Mouse (Mus musculus) neural tube, embryonic 12.5 days (tissue): ENCODE data around the gene Tekt3. TPM values are rescaled to one million over a fixed set of nuclear protein-coding genes. Genes with fewer than 3 reads are reported as not detected.

Source experiments
- ATAC-seq: fragments of 200-750 bp; cut with Nextera tagmentation; 2 replicates; pipeline ENCODE4 v1.8.0; 2017; ENCODE audit warnings: low read depth, mild to moderate bottlenecking, moderate TSS enrichment, moderate library complexity; ENCODE audit not compliant: low FRiP score
- H3K27ac ChIP-seq: fragments of 300-500 bp; sonication (generic); 2 replicates; pipeline ENCODE4 v1.5.1; 2016
- H3K27me3 ChIP-seq: fragments of 300-500 bp; sonication (generic); replicated peaks from 2 replicates; pipeline ENCODE4 v1.6.1; 2016; ENCODE audit warnings: mild to moderate bottlenecking
- H3K36me3 ChIP-seq: fragments of 300-500 bp; sonication (generic); 2 replicates; pipeline ENCODE4 v1.6.1; 2016; ENCODE audit warnings: mild to moderate bottlenecking
- H3K4me1 ChIP-seq: fragments of 300-500 bp; sonication (generic); 2 replicates; pipeline ENCODE4 v1.6.1; 2016
- H3K4me2 ChIP-seq: fragments of 300-500 bp; sonication (generic); replicated peaks from 2 replicates; pipeline ENCODE4 v1.6.1; 2016; ENCODE audit warnings: mild to moderate bottlenecking
- H3K4me3 ChIP-seq: fragments of 300-500 bp; sonication (generic); 2 replicates; pipeline ENCODE4 v1.5.1; 2016
- H3K9ac ChIP-seq: fragments of 300-500 bp; sonication (generic); 2 replicates; pipeline ENCODE4 v1.6.1; 2016; ENCODE audit warnings: mild to moderate bottlenecking
- H3K9me3 ChIP-seq: fragments of 300-500 bp; sonication (generic); 2 replicates; pipeline ENCODE4 v1.6.1; 2016; ENCODE audit warnings: mild to moderate bottlenecking
- WGBS: fragments of 180-500 bp; shearing (Covaris S2); methylation state at CpG from one replicate; pipeline ENCODE4 v1.1.7; 2016; 5-methylcytosine and 5-hydroxymethylcytosine counted together
- polyA plus RNA-seq: library from polyadenylated mRNA; unstranded; fragments of >200 nt; fragmentation: Nextera tagmentation; extraction: Ambion mirVana; gene quantifications from 2 replicates; pipeline ENCODE4 v1.2.1, GENCODE M21; 2016

Tekt3 gene
- polyA plus RNA-seq = not detected in 2 replicates

DNA sequence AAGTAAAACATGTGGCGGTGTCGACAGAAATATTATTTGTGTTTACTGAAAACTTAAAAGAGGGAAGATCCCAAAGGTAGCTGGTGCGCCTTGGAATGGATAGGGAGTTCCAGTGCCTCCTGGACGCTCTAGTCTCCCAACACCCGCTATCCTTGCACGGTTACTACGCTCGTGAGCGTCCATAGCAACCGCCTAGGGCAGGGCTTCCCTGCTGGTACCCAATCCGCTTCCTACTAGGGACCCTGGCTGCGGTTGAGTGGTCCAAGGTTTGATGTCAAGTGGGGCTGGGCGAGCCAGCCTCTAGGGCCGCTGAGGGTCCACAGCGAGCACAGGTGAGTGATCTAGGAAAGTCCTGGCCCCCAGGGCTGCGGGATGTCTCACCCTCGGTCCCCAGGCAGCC, at the start of gene Tekt3:
Gene Tekt3, plus strand, starts transcription at position 209 of the 400 bp plus-strand sequence.
- Histone ChIP-seq H3K4me2 (peak within 1 kb of the TSS; percentile 50), H3K27ac (no peak within 1 kb of the TSS), H3K9me3 (no peaks in the 10 kb centered on the region), H3K4me1 (peaks cover 4% of the 10 kb centered on the region; the same call in 1 of the 2 replicates), H3K9ac (no peak within 1 kb of the TSS), H3K4me3 (no peak within 1 kb of the TSS), H3K36me3 (no peaks in the 10 kb centered on the region), H3K27me3 (no peaks in the 10 kb centered on the region)
- 0 out of 2 replicates have a peak, but pooled peaks have one; percentile 61 for ATAC-seq
- 11% methylated on average over 17 of the region's 17 CpGs for WGBS

GRCm38 (mm10) chr11:63017327-63018082, 43.9 kb upstream of the Tekt3 start:
- WGBS = 62% methylated on average over 6 of the region's 6 CpGs
- H3K4me1 ChIP-seq = 0 out of 2 replicates have a peak, but pooled peaks cover 3% of the 10 kb centered on the region
- H3K4me3 ChIP-seq = no peak overlapping the region
- no peak for ATAC-seq
- H3K4me2 ChIP-seq = no peak overlapping the region
- no peak overlapping the region for H3K27ac ChIP-seq
- no peaks in the 10 kb centered on the region for H3K36me3 ChIP-seq
- no peaks in the 10 kb centered on the region for H3K27me3 ChIP-seq
- H3K9ac ChIP-seq = no peak overlapping the region
- no peaks in the 10 kb centered on the region for H3K9me3 ChIP-seq

DNA sequence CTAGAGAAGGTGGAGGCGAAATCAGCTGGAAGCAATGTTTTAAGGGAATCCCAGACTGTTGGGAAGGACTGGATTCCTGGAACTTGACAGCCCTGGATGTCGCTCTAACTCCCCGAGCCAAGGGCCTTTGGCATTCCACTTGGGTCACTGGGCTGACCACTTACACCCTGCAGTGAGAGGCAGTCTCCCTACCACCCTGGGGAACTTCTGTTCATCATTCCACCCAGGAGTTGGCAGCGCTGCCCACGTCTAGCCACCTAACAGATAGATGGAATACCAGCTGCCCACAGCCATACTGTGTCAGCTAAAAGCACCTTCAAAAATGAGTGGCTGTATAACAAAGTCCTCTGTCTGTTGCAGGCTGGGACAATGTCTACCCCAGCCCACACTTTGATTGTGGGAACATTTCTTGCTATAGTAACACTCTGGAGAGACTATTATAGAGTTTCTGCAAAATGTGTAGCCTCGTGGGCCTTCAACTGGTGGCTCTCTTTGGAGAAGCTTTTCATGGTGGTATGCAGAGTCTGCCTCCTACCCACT, 43.3 kb upstream of the Tekt3 start:
- H3K27ac ChIP-seq = no peak overlapping the region
- WGBS = 81% methylated on average over 6 of the region's 6 CpGs
- H3K4me3 ChIP-seq = no peak overlapping the region
- H3K4me1 ChIP-seq = 0 out of 2 replicates have a peak, but pooled peaks cover 3% of the 10 kb centered on the region
- ATAC-seq = no peak
- H3K9me3 ChIP-seq = no peaks in the 10 kb centered on the region
- H3K27me3 ChIP-seq = no peaks in the 10 kb centered on the region
- no peak overlapping the region for H3K4me2 ChIP-seq
- no peaks in the 10 kb centered on the region for H3K36me3 ChIP-seq
- H3K9ac ChIP-seq = no peak overlapping the region

- Histone ChIP-seq H3K27me3 (no peaks in the 10 kb centered on the region), H3K27ac (no peak overlapping the region), H3K4me2 (no peak overlapping the region), H3K4me3 (no peak overlapping the region), H3K9ac (no peak overlapping the region), H3K4me1 (0 out of 2 replicates have a peak, but pooled peaks cover 3% of the 10 kb centered on the region), H3K9me3 (no peaks in the 10 kb centered on the region), H3K36me3 (no peaks in the 10 kb centered on the region)
- no peak for ATAC-seq
These were observed 40.8 kb upstream of the Tekt3 start for GRCm38 (mm10) chr11:63020633-63021032.

DNA sequence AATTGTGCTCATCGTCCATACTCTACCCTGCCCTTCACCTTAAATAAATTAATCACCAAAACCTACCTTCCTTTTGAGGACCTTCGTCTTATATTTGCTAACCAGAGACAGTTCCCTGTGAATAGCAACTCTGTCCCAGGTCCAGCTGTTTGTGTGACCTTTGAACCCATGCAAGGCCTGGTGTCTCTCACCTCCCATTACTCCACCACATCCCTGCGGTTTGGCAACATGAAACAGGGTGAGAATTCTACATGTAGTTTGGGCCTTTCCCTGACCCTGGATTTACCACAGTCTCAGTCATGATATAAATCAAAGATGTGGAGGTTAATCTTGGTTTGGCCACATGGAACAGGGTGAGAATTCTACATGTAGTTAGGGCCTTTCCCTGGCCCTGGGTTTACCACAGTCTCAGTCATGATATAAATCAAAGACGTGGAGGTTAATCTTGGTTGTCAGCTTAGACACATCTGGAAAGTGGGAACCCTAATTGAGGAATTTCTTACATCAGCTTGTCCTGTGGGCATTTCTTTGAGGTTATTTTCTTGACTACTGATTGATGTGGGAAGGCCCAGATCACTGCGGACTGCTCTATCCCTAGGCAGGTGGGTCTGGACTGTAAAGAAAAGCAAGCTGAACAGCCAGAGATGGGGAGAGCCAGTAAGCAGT, 40.2 kb upstream of the Tekt3 start:
- WGBS = 73% methylated on average over 5 of the region's 5 CpGs
- Histone ChIP-seq H3K9ac (no peak overlapping the region), H3K9me3 (no peaks in the 10 kb centered on the region), H3K27ac (no peak overlapping the region), H3K4me3 (no peak overlapping the region), H3K4me2 (no peak overlapping the region), H3K36me3 (no peaks in the 10 kb centered on the region), H3K27me3 (no peaks in the 10 kb centered on the region), H3K4me1 (0 out of 2 replicates have a peak, but pooled peaks cover 3% of the 10 kb centered on the region)
- ATAC-seq = no peak

DNA sequence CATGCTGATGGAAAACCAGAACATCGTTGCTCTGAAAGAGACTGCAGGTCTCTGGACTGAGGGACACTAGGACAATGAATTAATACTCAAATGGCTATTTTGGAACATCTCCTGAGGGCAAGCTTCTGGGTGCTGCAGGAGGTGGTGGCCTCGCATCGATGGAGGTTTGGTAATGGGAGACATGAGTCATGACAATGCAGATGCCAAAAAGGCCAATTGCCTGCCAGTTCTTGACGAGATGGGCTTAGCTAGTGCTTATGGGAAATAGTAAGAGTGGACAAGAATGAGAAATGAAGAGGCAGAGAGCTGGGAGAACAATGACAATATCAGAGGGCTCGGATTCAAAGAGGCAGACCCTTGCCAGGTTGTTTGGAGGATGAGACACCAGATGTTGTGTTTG, 38.0 kb upstream of the Tekt3 start:
- Histone ChIP-seq H3K4me2 (no peak overlapping the region), H3K9me3 (no peaks in the 10 kb centered on the region), H3K4me1 (no peaks in the 10 kb centered on the region), H3K36me3 (no peaks in the 10 kb centered on the region), H3K9ac (no peak overlapping the region), H3K27ac (no peak overlapping the region), H3K27me3 (no peaks in the 10 kb centered on the region), H3K4me3 (no peak overlapping the region)
- ATAC-seq = no peak
- 86% methylated on average over 5 of the region's 5 CpGs for WGBS

GRCm38 (mm10) chr11:63024136-63024535, 37.3 kb upstream of the Tekt3 start:
- H3K36me3 ChIP-seq = no peaks in the 10 kb centered on the region
- 67% methylated on average over 2 of the region's 2 CpGs for WGBS
- no peak overlapping the region for H3K4me3 ChIP-seq
- H3K9me3 ChIP-seq = no peaks in the 10 kb centered on the region
- no peaks in the 10 kb centered on the region for H3K27me3 ChIP-seq
- H3K4me2 ChIP-seq = no peak overlapping the region
- no peaks in the 10 kb centered on the region for H3K4me1 ChIP-seq
- no peak overlapping the region for H3K27ac ChIP-seq
- no peak for ATAC-seq
- H3K9ac ChIP-seq = no peak overlapping the region

DNA sequence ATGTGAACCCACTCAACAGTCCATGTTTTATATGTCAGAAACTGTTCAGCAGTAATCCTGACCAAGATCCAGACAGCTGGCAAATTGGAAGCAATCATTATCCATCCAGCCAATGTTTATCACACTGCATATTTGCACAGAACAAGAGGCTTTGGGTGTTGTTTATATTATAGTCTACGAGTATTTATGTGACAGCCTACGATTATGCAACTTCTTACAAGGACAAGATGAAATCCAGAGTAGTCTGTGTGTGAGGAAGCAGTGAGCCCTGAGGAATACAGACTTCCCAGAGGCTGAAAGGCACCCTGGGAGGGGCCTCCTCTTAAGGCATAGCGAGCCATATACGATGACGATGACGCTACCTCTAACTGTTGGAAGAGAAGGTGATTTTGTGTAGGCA, 36.0 kb upstream of the Tekt3 start:
- Histone ChIP-seq H3K9ac (no peak overlapping the region), H3K27me3 (no peaks in the 10 kb centered on the region), H3K4me1 (no peaks in the 10 kb centered on the region), H3K4me2 (no peak overlapping the region), H3K4me3 (no peak overlapping the region), H3K9me3 (no peaks in the 10 kb centered on the region), H3K36me3 (no peaks in the 10 kb centered on the region), H3K27ac (no peak overlapping the region)
- ATAC-seq = no peak
- WGBS = 89% methylated on average over 6 of the region's 6 CpGs

GRCm38 (mm10) chr11:63026651-63027141, 34.8 kb upstream of the Tekt3 start:
- no peak for ATAC-seq
- no peak overlapping the region for H3K4me3 ChIP-seq
- 87% methylated on average over 9 of the region's 9 CpGs for whole genome bisulfite sequencing
- no peak overlapping the region for H3K4me2 ChIP-seq
- no peak overlapping the region for H3K27ac ChIP-seq
- H3K4me1 ChIP-seq = no peaks in the 10 kb centered on the region
- H3K27me3 ChIP-seq = no peaks in the 10 kb centered on the region
- no peaks in the 10 kb centered on the region for H3K9me3 ChIP-seq
- H3K9ac ChIP-seq = no peak overlapping the region
- no peaks in the 10 kb centered on the region for H3K36me3 ChIP-seq

- Histone ChIP-seq H3K36me3 (no peaks in the 10 kb centered on the region), H3K9ac (no peak overlapping the region), H3K4me2 (no peak overlapping the region), H3K9me3 (no peaks in the 10 kb centered on the region), H3K4me3 (no peak overlapping the region), H3K27ac (no peak overlapping the region), H3K27me3 (no peaks in the 10 kb centered on the region), H3K4me1 (no peaks in the 10 kb centered on the region)
- ATAC-seq = no peak
- 90% methylated on average over 3 of the region's 3 CpGs for WGBS
These were observed 33.3 kb upstream of the Tekt3 start for GRCm38 (mm10) chr11:63028131-63028530.

- ATAC-seq = no peak
- 71% methylated on average over 4 of the region's 4 CpGs for WGBS
- H3K27ac ChIP-seq = no peak overlapping the region
These were observed 32.2 kb upstream of the Tekt3 start for GRCm38 (mm10) chr11:63029148-63029714.

GRCm38 (mm10) chr11:63029721-63030120, 31.7 kb upstream of the Tekt3 start:
- H3K4me2 ChIP-seq = no peak overlapping the region
- H3K9ac ChIP-seq = no peak overlapping the region
- no peaks in the 10 kb centered on the region for H3K36me3 ChIP-seq
- 87% methylated on average over 6 of the region's 6 CpGs for WGBS
- no peaks in the 10 kb centered on the region for H3K4me1 ChIP-seq
- no peaks in the 10 kb centered on the region for H3K27me3 ChIP-seq
- H3K4me3 ChIP-seq = no peak overlapping the region
- H3K9me3 ChIP-seq = no peaks in the 10 kb centered on the region
- H3K27ac ChIP-seq = no peak overlapping the region
- ATAC-seq = no peak

More at GRCm38 (mm10) chr11:63029148-63029714, 32.2 kb upstream of the Tekt3 start:
- H3K4me2 ChIP-seq = no peak overlapping the region
- H3K4me1 ChIP-seq = no peaks in the 10 kb centered on the region
- no peak overlapping the region for H3K4me3 ChIP-seq
- H3K27me3 ChIP-seq = no peaks in the 10 kb centered on the region
- no peaks in the 10 kb centered on the region for H3K9me3 ChIP-seq
- H3K36me3 ChIP-seq = no peaks in the 10 kb centered on the region
- H3K9ac ChIP-seq = no peak overlapping the region
